Mouse (Mus musculus) layer of hippocampus, adult 2 months (tissue): ENCODE results near the gene Cd300ld4. TPM values are rescaled to one million over a fixed set of nuclear protein-coding genes. Genes with fewer than 3 reads are reported as not detected.
"Not testable (repeated sequence)": the region's sequence is repeated elsewhere in the genome, so short reads cannot be mapped to it uniquely, and the experiment has no call there.

Source experiments
- DNase-seq, 2 experiments: peaks; one replicate each; pipeline ENCODE4 v3.0.0; 2022; ENCODE audit warnings: low spot score in 2 of 2
- H3K27ac ChIP-seq: fragments of 200-600 bp; 2 replicates; pipeline ENCODE4 v1.8.1; 2022
- H3K4me3 ChIP-seq: fragments of 200-600 bp; 2 replicates; pipeline ENCODE4 v1.8.1; 2022; ENCODE audit warnings: mild to moderate bottlenecking
- CTCF ChIP-seq: fragments of 200-600 bp; conservative IDR thresholded peaks from 2 replicates; pipeline ENCODE4 v1.8.1; 2022; ENCODE audit warnings: antibody characterized with exemption, mild to moderate bottlenecking, moderate library complexity
- total RNA-seq, 2 experiments: library from RNA; stranded (reverse); gene quantifications; 2 replicates each; pipeline ENCODE4 v1.2.3; 2021

Gene Cd300ld4
- total RNA-seq, 2 experiments from 2014 or later, result 1.0 to 1.7 TPM

DNA sequence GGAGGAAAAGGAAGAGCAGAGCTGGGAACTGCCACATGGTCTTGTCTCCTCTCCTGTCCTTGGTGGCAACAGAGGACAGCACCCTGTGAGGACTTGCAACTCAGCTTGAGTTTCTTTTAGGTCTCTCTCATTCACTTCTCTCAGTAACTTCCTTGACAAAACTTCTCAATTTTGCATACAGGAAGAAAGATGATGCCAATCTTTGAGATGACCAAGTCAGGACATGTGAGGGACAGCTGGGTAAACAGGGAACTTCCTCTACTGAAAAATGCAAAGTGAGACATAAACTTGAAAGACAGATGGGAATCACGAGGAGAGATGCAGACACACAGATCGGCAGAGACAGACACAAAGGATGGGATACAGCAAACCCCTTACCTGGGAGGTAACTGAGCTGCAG lies 21.4 kb upstream of the Cd300ld4 start, which contains the start of gene Cd300ld3:
Gene Cd300ld3, minus strand, starts transcription at position 151 of the 400 bp plus-strand sequence.
- H3K27ac ChIP-seq, result no peak within 1 kb of the TSS
- no peak within 1 kb of the TSS for H3K4me3 ChIP-seq
- no peak for TF ChIP-seq CTCF
- DNase-seq, result no peak

DNA sequence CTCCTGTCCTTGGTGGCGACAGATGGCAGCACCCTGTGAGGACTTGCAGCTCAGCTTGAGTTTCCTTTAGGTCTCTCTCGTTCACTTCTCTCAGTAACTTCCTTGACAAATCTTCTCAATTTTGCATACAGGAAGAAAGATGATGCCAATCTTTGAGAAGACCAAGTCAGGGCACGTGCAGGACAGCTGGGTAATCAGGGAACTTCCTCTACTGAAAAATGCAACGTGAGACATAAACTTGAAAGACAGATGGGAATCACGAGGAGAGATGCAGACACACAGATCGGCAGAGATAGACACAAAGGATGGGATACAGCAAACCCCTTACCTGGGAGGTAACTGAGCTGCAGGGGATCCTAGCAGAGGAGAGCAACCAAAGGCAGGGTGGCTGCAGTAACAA lies 10.9 kb upstream of the Cd300ld4 start, which contains the start of gene Cd300ld5:
Gene Cd300ld5, minus strand, starts transcription at position 101 of the 400 bp plus-strand sequence.
- DNase-seq, H3K27ac ChIP-seq, H3K4me3 ChIP-seq: not testable (repeated sequence)

DNA sequence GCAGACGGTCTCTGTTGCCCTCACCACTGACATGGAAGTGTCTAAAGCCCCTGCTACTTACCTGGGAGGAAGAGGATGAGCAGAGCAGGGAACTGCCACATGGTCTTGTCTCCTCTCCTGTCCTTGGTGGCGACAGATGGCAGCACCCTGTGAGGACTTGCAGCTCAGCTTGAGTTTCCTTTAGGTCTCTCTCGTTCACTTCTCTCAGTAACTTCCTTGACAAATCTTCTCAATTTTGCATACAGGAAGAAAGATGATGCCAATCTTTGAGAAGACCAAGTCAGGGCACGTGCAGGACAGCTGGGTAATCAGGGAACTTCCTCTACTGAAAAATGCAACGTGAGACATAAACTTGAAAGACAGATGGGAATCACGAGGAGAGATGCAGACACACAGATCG lies 10.7 kb downstream of the Cd300ld4 start, which contains the start of gene Cd300ld2:
Gene Cd300ld2, minus strand, starts transcription at position 101 of the 400 bp plus-strand sequence.
- DNase-seq, H3K4me3 ChIP-seq, H3K27ac ChIP-seq: not testable (repeated sequence)

DNA sequence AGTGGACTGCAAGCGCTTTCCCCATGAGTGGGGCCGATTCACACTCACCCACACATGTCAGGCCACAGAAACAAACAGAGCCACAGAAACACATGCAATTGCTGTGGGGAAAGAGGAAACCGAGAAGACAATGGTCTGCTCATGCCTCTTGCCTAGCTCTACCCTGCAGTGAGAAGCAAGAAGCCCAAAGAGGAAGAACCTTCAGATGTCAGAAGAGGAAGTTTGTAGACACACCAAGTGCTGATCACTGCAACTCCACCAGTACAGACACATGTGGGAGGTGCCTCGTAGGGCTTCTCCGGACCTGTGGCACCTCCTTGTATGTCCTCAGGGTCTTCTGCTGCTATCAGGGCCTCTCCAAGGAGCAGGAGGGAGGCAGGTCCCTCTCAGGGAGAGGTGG lies 22.7 kb downstream of the Cd300ld4 start:
- Histone ChIP-seq H3K27ac (no peak overlapping the region), H3K4me3 (no peak overlapping the region)

DNA sequence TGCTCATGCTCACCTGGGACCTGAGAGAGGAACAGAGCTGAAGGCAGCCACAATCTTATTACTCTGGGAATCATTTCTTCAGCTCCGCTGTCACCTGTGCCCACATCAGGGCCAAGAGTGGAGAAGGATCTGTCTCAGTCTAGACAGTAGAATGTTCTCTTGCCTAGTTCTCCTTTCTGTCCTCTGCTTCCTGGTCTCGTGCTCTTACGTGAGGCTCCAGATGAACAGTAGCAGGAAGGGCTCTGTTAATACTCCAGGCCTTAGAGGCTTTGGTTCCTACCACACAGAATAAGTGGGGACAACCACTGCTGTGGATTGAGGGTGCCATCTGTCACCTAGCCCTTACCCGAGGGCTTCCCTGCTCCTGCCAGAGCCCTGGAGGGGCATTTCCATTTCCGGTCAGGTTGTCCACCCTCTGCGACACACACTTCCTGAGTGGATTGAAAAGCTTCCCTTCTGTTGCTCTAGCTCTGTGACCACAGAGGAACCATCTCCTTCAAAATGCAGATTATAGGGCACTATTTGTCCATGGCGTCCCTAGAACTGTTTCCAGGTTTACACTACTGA lies 25.3 kb downstream of the Cd300ld4 start, which contains the start of gene Cd300c2:
Gene Cd300c2, minus strand, starts transcription at position 407 of the 567 bp plus-strand sequence.
- no peak within 1 kb of the TSS for H3K27ac ChIP-seq
- DNase-seq, result no peak
- no peak within 1 kb of the TSS for H3K4me3 ChIP-seq
- no peak for TF ChIP-seq CTCF

More for the DNA sequence above, 22.7 kb downstream of the Cd300ld4 start:
- TF ChIP-seq CTCF, result no peak
- DNase-seq, result no peak

DNA sequence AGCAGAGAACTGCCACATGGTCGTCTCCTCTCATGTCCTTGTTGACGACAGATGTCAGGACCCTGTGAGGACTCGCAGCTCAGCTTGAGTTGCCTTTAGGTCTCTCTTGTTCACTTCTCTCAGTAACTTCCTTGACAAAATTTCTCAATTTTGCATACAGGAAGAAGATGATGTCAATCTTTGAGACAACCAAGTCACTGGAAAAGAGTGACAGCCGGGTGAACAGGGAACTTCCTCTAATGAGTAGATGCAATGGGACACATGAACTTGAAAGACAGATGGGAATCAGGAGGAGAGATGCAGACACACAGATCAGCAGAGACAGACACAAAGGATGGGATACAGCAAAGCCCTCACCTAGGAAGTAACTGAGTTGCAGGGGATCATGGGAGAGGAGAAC lies 37.0 kb downstream of the Cd300ld4 start, which contains the start of gene Cd300ld:
Gene Cd300ld, minus strand, starts transcription at position 130 of the 400 bp plus-strand sequence.
- H3K4me3 ChIP-seq, result no peak within 1 kb of the TSS
- H3K27ac ChIP-seq, result no peak within 1 kb of the TSS
- no peak for TF ChIP-seq CTCF
- DNase-seq, result no peak

DNA sequence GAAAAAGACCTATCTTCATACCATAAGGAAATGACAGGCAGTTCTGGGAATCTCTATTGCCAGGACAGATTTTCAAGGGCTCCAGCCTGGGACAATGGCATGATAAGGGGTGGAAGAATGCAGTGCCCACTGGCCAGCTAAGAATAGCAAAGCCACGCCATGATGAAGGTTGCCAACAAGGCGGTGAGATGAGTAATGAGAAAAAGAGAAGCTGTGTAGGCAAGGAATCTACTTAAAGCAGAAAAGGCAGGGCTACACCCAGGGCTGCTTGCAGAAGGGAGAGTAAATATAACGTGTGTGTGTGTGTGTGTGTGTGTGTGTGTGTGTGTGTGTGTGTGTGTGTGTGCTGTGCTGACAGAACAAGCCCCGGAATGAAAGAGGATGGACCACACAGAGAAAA lies 44.9 kb downstream of the Cd300ld4 start:
- DNase-seq, result no peak
- H3K4me3 ChIP-seq, result no peak overlapping the region
- no peak overlapping the region for H3K27ac ChIP-seq
- TF ChIP-seq CTCF, result no peak

DNA sequence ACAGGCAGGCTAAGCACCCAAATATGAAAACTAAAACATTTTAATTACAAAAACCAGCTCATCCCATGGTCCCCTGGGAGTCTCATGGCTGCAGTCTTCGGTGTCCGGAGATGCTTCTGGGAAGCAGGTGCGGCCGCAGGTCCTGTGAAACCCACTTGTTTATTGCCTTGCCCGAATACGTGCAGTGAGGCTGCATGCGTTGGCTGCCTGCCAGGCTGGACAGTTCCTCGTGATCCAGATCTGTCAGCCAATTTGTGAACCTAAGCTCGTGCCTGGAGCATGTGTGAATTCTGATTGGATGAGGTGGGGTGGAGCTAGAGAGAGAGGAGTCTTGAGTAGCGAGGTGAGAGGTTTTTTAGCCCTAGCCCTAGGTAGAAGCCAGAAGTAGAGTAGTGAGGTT lies 54.1 kb downstream of the Cd300ld4 start:
- TF ChIP-seq CTCF, result no peak
- Histone ChIP-seq H3K27ac (no peak overlapping the region), H3K4me3 (no peak overlapping the region)
- DNase-seq, result no peak

Other genes starting within 250 kb of the Cd300ld4 start
- gene Btbd17, start 231.1 kb downstream of the Cd300ld4 start, total RNA-seq, result 10 to 100 TPM; 21.7 to 22.9 TPM
- not detected for gene Gpr142, start 228.1 kb downstream of the Cd300ld4 start, total RNA-seq
- 1 to 10 TPM; 4.7 to 5.4 TPM for gene Gprc5c, start 175.9 kb downstream of the Cd300ld4 start, total RNA-seq
- gene Cd300a, start 137.0 kb downstream of the Cd300ld4 start, total RNA-seq, result under 1 TPM; 0.36 to 0.42 TPM
- gene Cd300lb, start 92.6 kb downstream of the Cd300ld4 start, total RNA-seq, result under 1 TPM in 1 of 2 experiments, not detected in 1; 0.12 TPM
- not detected for gene Cd300c, start 57.9 kb downstream of the Cd300ld4 start, total RNA-seq
- gene Cd300ld, start 37.1 kb downstream of the Cd300ld4 start, total RNA-seq, result not detected
- gene Cd300c2, start 25.1 kb downstream of the Cd300ld4 start, total RNA-seq, result 1 to 10 TPM; 4.1 to 4.5 TPM
- gene Cd300ld2, start 10.8 kb downstream of the Cd300ld4 start, total RNA-seq, result not detected
- 1 to 10 TPM in 1 of 2 experiments, under 1 TPM in 1; 0.87 to 1.0 TPM for gene Cd300ld5, start 10.8 kb upstream of the Cd300ld4 start, total RNA-seq
- gene Cd300ld3, start 21.4 kb upstream of the Cd300ld4 start, total RNA-seq, result under 1 TPM in 1 of 2 experiments, not detected in 1; 0.87 TPM
- under 1 TPM in 1 of 2 experiments, not detected in 1; 0.18 TPM for gene Cd300e, start 35.2 kb upstream of the Cd300ld4 start, total RNA-seq
- 1 to 10 TPM; 3.3 to 3.4 TPM for gene Rab37, start 64.4 kb upstream of the Cd300ld4 start, total RNA-seq
- gene Cd300lf, start 107.0 kb upstream of the Cd300ld4 start, total RNA-seq, result under 1 TPM; 0.38 to 0.49 TPM
- gene Slc9a3r1, start 136.3 kb upstream of the Cd300ld4 start, total RNA-seq, result 10 to 100 TPM; 67.3 to 74.6 TPM
- 10 to 100 TPM; 18.1 to 20.1 TPM for gene Tmem104, start 160.5 kb upstream of the Cd300ld4 start, total RNA-seq
- gene Nat9, start 160.8 kb upstream of the Cd300ld4 start, total RNA-seq, result 10 to 100 TPM; 20.5 to 20.6 TPM
- gene Grin2c, start 240.2 kb upstream of the Cd300ld4 start, total RNA-seq, result 10 to 100 TPM; 47.4 to 47.5 TPM